ENCODE assay signal across 8 mouse cellular contexts in the genomic region with DNA sequence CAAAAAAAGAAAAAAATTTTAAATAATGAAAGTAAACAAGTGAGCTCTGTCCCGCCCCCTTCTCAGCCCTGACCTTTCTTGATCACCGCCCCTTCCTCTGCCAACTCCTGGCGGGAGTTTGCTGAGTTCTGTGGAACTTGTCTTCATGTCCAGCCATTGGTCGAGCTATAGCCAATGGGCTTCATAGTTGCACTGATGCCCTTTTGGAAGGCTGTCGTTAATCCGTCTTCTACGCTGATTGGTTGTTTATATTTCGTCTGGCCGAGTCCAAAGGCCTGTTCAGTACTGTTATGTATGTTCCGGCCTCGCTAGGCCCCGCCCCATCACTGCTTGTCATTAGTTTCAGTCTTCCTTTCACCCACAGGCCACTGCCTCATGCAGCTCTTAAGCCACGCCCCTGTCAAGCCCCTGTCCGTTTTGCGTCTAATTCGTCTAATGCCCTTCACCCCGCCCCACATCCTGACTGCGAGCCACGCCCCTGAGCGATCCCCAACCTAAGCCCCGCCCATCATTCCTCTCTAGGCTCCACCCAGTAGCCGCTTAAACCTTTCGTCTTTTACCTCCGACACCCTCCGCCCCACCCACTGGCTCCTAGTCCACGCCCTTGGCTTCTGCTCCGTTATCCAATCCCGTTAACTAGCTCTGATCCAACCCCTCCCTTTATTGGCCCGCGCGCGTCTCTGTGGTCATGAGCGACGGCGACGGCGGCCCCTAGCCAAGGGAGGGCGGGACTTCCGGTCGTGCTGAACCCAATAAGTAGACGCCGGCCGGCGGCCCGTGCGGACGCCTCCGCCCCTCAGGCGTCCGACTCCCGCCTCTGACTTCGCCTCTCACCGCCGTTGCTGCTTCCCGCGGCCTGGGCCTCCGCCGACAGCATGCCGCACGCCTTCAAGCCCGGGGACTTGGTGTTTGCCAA. TPM values are rescaled to one million over a fixed set of nuclear protein-coding genes. Genes with fewer than 3 reads are reported as not detected.
DNase-seq lines count a peak whose midpoint lies in the region; ATAC-seq lines count a peak whose summit lies in the region.

Hdgfl2 (plus strand) TSS at position 755 of the 916 bp plus-strand sequence.

- peak within 1 kb of the TSS; percentile 74 for H3K27ac ChIP-seq in hindbrain, embryonic 14.5 days

- H3K4me3 ChIP-seq in hindbrain, embryonic 14.5 days (replicated peaks; ENCODE audit: low read length), result peak within 1 kb of the TSS; percentile 95

- H3K4me1 ChIP-seq in hindbrain, embryonic 14.5 days (replicated peaks; ENCODE audit: control insufficient read depth, insufficient read depth, low read length), result peaks cover 26% of the 10 kb centered on the region

- H3K36me3 ChIP-seq in hindbrain, embryonic 14.5 days (replicated peaks; ENCODE audit: control insufficient read depth, insufficient read depth), result peaks cover 21% of the 10 kb centered on the region

- under 1% methylated on average over 61 of the region's 61 CpGs for WGBS in hindbrain, embryonic 14.5 days

- no peaks in the 10 kb centered on the region for H3K27me3 ChIP-seq in hindbrain, embryonic 14.5 days (ENCODE audit: control insufficient read depth, insufficient read depth, low read length)

- H3K4me2 ChIP-seq in hindbrain, embryonic 14.5 days (replicated peaks), result peak within 1 kb of the TSS; percentile 93

- ATAC-seq in hindbrain, embryonic 14.5 days (ENCODE audit: low FRiP score), result peak; percentile 94

- peak within 1 kb of the TSS; percentile 90 for H3K9ac ChIP-seq in hindbrain, embryonic 14.5 days

- DNase-seq in R1 (ENCODE audit: low read depth, low spot score), result peak; percentile 100
- peak; percentile 100 for DNase-seq in cerebellum, postnatal 25 days
- peak; percentile 97 to 98 for DNase-seq in frontal cortex, postnatal 25 days (ENCODE audit: low spot score in 2 of 2)
- peak; percentile 98 for DNase-seq in hindbrain, embryonic 14.5 days (ENCODE audit: low spot score)
- DNase-seq in layer of hippocampus, postnatal 36 days, result peak; percentile 99 to 100
- DNase-seq in lung, postnatal 36 days, result peak; percentile 100
- DNase-seq in retina, postnatal 1 day, result peak; percentile 100
- DNase-seq in urinary bladder, adult 18-20 months (ENCODE audit: low spot score in 2 of 2), result peak; percentile 92 to 100

- H3K9me3 ChIP-seq in hindbrain, embryonic 14.5 days (ENCODE audit: control insufficient read depth, low read length), result no peaks in the 10 kb centered on the region

RNA-seq across cellular contexts. Expression of gene Hdgfl2, which starts in this region (rescaled TPM):
- polyA plus RNA-seq in hindbrain, embryonic 14.5 days (2014; fragmentation: Nextera tagmentation; extraction: Ambion mirVana), result 95.0 and 98.1 TPM in 2 replicates
- 100 to 1,000 TPM; 115 to 121 TPM for total RNA-seq in layer of hippocampus, postnatal 36 days (2021)

Comparison
In these comparisons a context has a peak if more than half of its experiments do, and no peak if none do; other contexts are left out.
1. Peak in every context shown above with its lines: DNase-seq, ATAC-seq, H3K4me3 ChIP-seq and H3K27ac ChIP-seq.